Mouse (Mus musculus) kidney, postnatal 36 days (tissue): ENCODE measurements around the gene Lrmp.
"Not testable (repeated sequence)": the region's sequence is repeated elsewhere in the genome, so short reads cannot be mapped to it uniquely, and the experiment has no call there.

Experiments
- DNase-seq, 2 experiments: peaks; one replicate each; pipeline ENCODE4 v3.0.0; 2021 to 2022; ENCODE audit warnings: mixed read lengths in 2 of 2

Lrmp gene

DNA sequence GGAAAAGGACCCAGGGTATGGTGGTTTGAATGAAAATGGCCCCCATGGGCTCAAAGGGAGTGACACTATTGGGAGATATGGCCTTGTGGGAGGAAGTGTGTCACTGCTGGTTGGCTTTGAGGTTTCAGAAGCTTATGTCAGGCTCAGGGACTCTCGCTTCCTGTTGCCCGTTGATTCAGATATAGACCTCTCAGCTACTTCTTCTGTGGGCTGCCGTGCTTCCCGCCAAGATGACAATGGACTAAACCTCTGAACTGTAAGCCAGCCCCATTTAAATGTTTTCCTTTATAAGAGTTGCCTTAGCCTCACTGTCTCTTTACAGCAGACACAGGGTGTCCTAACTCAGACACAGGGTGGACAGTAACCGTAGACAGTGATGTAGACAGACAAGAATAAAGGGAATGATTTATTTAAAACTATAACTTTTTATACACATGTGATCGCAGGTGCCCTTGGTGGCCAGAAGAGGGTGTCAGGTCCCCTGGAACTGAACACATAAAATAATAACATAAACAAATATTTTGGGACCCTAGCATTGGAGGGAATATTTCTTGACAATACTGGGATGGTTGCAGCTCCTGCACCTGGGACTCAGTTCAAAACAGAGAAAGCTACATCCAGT is at the start of gene Lrmp:
Gene Lrmp (plus strand): TSS at position 178 of the 622 bp plus-strand sequence.
- no peak for DNase-seq

DNA sequence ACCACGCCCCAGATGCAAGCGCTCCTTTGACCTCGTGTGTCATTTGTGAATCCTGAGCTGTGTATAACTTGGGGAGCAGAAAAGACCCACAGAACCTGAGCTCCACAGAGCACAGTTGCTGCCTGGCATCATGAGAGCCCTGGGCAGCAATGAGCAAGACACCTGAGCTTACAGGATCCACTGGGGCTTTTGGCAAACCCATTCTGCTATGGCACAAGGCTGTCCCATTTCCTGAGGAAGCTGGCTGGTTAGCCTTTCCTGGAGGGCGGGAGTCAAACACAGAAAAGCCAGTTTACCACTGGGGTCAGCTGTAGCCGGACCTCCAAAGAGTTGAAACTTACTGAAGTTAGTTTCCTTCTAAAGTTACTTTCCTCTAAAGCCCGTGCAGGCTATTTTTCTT is 49.0 kb upstream of the Lrmp start:
- DNase-seq: no peak

DNA sequence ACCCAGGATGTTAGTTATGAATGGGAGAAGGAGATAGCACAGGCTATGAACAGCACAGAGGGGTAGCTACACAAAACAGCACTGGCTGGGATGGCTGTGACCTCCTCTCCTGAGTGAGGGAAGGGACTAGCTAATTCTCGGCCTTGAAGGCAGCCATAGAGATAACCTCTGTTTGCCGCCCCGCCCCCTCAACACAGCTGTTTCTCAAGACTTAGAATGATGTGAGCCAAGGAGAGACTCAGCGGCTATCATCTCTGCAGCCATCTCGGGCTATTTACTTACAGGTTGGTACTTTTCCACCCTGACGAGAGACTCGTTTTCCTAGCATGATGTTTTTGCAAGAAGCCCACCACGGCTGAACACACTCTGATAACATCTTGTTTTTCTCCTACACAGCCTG is 47.8 kb upstream of the Lrmp start:
- DNase-seq: no peak

DNA sequence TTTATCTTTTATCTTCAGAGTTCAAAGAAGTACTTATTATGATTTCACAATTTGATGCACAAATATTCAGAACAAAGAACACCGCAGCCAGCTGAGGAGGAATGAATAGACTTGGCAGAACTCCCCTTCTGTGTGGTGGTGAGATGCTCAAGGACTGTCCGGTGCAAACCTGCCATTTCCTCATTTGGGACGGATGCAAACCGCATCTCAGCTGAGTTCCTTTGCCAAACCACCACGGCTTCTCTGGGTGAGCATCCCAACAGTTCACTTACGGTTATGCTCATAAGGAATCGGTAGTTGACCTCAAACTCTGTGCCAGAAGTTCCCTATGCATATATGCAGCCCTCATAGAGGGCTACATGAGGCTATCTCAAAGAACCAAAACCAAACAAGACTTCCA is 46.1 kb upstream of the Lrmp start:
- no peak for DNase-seq

- DNase-seq: no peak
These were observed 45.5 kb upstream of the Lrmp start for GRCm38 (mm10) chr6:145069921-145070320.

GRCm38 (mm10) chr6:145074461-145074860 is 41.0 kb upstream of the Lrmp start:
- no peak for DNase-seq

DNA sequence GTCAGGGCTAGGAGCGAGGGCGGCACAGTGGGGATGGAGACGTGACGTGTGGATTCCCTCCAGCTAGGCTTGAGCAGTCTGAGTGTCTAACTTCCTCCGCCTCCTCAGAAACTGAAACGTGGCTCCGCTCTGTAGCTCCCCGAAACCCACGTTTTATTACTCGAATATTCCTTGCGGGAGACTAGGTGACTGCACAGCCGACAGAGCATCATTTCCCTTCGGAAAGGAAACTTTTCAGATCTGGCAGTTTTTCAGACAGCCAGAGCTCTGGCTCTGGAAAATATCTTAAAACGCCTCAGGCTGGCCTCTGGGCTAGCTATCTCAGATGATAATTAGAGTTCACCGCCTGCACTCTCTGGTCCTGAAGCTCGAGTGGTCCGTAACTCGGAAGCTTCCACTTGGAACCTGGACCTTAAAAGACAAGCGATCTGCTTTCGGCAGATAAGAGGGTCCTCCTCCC is 40.3 kb upstream of the Lrmp start:
- no peak for DNase-seq

DNA sequence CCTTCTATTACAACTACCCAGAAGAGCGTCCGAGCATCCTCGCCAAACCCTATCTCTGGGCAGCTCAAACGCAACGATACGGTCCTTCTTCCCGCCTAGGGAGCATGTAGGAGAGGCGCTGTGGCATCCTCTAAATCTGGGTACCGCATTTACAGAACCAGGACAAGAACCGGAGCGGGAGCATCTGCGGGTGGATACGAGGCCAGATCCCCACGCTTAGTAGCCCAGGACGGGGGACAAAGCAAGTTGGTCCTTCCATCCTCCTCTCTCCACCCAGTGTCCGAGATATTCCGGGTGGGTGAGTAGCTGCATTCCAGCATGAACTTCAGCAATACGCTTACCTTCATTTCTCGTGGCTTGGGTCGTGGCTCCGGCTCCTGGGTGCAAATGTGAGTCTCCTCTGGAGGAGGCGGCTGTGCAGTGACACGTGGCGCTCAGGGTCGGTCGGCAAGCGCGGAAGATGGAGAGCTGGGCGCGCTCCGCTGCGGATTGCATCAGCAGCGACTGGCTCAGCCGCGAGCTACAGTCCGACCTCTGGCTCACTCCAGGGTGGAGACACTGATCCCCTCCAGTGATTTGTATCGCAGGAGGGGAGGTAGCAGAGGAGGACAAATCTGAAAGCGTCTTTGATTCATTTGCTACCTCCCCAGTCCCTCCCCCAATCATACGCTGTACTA is 39.8 kb upstream of the Lrmp start, which contains the start of gene Bcat1:
Gene Bcat1 (minus strand): TSS at position 637 of the 677 bp plus-strand sequence.
- peak; percentile 11 to 23 for DNase-seq

DNA sequence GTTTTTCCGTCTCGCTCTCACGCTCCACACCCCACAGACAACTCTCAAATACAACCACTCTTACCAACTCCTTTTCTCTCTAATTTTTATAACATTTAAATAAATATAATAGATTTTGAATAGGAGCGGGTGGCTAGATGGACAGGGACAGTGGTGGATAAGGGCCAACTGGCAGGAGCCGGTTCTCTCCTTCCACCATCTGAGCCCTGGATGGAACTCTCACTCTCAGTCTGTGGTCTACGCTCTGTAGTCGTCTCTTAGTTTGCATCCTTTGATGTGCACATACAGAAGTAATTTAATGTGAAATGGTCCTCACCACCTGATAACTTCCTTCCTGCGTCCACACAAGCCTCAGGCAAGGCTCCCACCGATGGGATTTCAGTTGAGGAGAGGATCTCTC is 39.2 kb upstream of the Lrmp start:
- DNase-seq: no peak

- no peak for DNase-seq
These were observed 36.2 kb upstream of the Lrmp start for GRCm38 (mm10) chr6:145079087-145079759.

GRCm38 (mm10) chr6:145081721-145082120 is 33.7 kb upstream of the Lrmp start:
- no peak for DNase-seq

GRCm38 (mm10) chr6:145084343-145085117 is 30.9 kb upstream of the Lrmp start:
- no peak for DNase-seq

DNA sequence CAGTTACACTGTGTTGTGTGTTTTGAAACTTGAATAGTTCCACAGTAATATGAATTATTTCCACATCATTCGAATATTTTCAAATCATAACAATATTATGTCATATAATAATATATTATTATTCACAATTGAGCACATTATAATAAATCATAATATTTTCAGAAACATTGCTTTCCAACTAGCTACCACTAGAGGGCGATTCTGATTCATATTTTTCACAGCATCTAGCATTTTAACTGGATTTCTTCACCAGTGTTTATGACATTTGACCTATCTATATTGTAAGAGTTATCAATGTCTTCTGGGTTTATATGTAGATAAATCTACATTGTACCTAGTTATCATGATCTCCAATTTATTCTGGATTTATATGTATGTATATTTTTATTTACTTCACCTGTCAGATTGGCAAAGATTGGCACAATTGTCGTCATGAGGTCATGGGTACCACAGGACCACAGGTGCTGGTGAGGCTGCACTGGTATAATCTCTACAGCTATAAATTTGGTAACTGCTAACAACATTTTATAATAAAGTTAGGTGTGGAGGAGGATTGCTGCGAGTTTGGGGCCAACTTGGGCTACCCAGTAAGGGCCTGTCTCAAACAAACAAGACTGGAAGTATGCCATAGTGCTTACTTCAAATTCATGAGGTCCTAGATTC is 26.9 kb upstream of the Lrmp start:
- no peak for DNase-seq

DNA sequence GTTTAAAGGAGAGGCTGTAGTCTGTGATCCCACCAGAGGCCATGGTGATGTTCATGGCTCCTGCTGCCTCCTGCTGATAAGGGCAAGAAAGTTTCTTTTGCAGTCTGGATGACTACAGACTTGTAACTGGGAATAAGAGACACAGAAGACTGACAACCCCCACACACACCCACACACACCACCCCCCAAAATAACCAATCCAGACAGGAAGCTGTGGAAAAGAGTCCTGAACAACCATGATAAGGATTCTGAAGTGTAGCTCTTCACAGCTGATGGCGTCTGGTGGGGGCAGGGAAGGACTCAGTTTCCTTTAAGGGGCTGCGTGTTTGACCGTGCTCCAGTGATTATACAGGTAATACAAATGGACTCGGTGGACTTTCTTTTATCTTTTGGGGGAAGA is 26.1 kb upstream of the Lrmp start:
- no peak for DNase-seq

GRCm38 (mm10) chr6:145090201-145090863 is 25.1 kb upstream of the Lrmp start:
- DNase-seq: no peak

GRCm38 (mm10) chr6:145090928-145091327 is 24.5 kb upstream of the Lrmp start:
- no peak for DNase-seq

DNA sequence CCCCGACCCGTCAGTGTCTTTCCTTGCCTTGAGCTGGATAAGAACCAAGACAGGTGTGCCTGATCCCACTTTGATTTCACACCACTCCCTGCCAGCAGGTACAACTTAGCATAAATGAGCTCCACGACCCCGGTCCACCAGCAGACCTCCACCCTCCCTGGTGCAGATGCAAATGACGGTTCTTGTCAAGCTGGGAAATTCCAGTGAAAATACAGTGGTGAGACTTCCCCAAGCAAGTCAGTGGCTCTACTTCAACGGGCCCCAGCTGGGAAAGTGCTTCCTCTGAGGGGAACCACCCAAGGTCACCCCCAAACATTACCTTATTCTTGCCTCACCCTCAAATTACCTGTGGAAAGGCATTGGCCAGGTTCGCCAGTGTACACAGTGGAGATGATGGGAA is 23.5 kb upstream of the Lrmp start:
- no peak for DNase-seq

GRCm38 (mm10) chr6:145093038-145093622 is 22.3 kb upstream of the Lrmp start:
- not testable (repeated sequence) for DNase-seq

- DNase-seq: no peak
These were observed 21.0 kb upstream of the Lrmp start for GRCm38 (mm10) chr6:145094431-145094830.

- DNase-seq: no peak
These were observed 14.5 kb upstream of the Lrmp start for GRCm38 (mm10) chr6:145100923-145101322.

GRCm38 (mm10) chr6:145104241-145104939 is 11.1 kb upstream of the Lrmp start:
- DNase-seq: no peak
